Mouse (Mus musculus): ENCODE results near the gene Rufy1.

GRCm38 (mm10) chr11:50402481-50402880 is 28.4 kb downstream of the Rufy1 start:
- TF ChIP-seq CTCF (conservative IDR thresholded peaks at IDR 0.05; ENCODE audit: low read length) (no peak), POU5F1 (IDR thresholded peaks at IDR 0.05; ENCODE audit: borderline replicate concordance, low read length) (no peak), NANOG (IDR thresholded peaks at IDR 0.05; ENCODE audit: borderline replicate concordance, low read length) (no peak)
